Mouse (Mus musculus) forebrain, embryonic 14.5 days (tissue): ENCODE results near the gene Cramp1l. TPM values are rescaled to one million over a fixed set of nuclear protein-coding genes. Genes with fewer than 3 reads are reported as not detected.
"Not testable (repeated sequence)": the region's sequence is repeated elsewhere in the genome, so short reads cannot be mapped to it uniquely, and the experiment has no call there.

Experiments used
- ATAC-seq: fragments of 200-750 bp; cut with Nextera tagmentation; 2 replicates; pipeline ENCODE4 v1.8.0; 2017; ENCODE audit warnings: mild to moderate bottlenecking, moderate library complexity
- DNase-seq: peaks from one replicate; pipeline ENCODE4 v3.0.0-alpha.2; 2015; ENCODE audit warnings: low spot score
- H3K27ac ChIP-seq: fragments of 300-500 bp; sonication (generic); 2 replicates; pipeline ENCODE4 v1.5.1; 2014; ENCODE audit warnings: low read depth, mild to moderate bottlenecking, control low read depth, low read length, moderate library complexity
- H3K27me3 ChIP-seq: fragments of 300-500 bp; sonication (generic); replicated peaks from 2 replicates; pipeline ENCODE4 v1.6.1; 2014; ENCODE audit warnings: low read length, control low read depth, mixed read lengths; ENCODE audit not compliant: control insufficient read depth, insufficient read depth
- H3K36me3 ChIP-seq: fragments of 300-500 bp; sonication (generic); 2 replicates; pipeline ENCODE4 v1.6.1; 2014; ENCODE audit warnings: low read length, control low read depth; ENCODE audit not compliant: control insufficient read depth, insufficient read depth
- H3K4me1 ChIP-seq: fragments of 300-500 bp; sonication (generic); 2 replicates; pipeline ENCODE4 v1.6.1; 2014; ENCODE audit warnings: antibody characterized with exemption, low read length, control low read depth; ENCODE audit not compliant: control insufficient read depth, insufficient read depth
- H3K4me2 ChIP-seq: fragments of 300-500 bp; sonication (generic); 2 replicates; pipeline ENCODE4 v1.6.1; 2014; ENCODE audit warnings: mild to moderate bottlenecking, control low read depth, low read length
- H3K4me3 ChIP-seq: fragments of 300-500 bp; sonication (generic); 2 replicates; pipeline ENCODE4 v1.5.1; 2014; ENCODE audit warnings: low read depth, low read length, control low read depth
- H3K9ac ChIP-seq: fragments of 300-500 bp; sonication (generic); 2 replicates; pipeline ENCODE4 v1.6.1; 2014; ENCODE audit warnings: mild to moderate bottlenecking, low read length, control low read depth, moderate library complexity
- H3K9me3 ChIP-seq: fragments of 300-500 bp; sonication (generic); replicated peaks from 2 replicates; pipeline ENCODE4 v1.6.1; 2016; ENCODE audit warnings: low read length, control low read depth, mixed read lengths; ENCODE audit not compliant: control insufficient read depth
- WGBS: fragments of 180-500 bp; shearing (Covaris S2); extraction: QIAGEN DNeasy Blood & Tissue Kit; methylation state at CpG from one replicate; pipeline ENCODE4 v1.1.7; 2014; 5-methylcytosine and 5-hydroxymethylcytosine counted together
- polyA plus RNA-seq: library from polyadenylated mRNA; unstranded; fragments of >200 nt; fragmentation: Nextera tagmentation; extraction: Ambion mirVana; gene quantifications from 2 replicates; pipeline ENCODE4 v1.2.1, GENCODE M21; 2014

Gene Cramp1l
- polyA plus RNA-seq, 1 experiment from 2014 or later = 5.4 TPM

DNA sequence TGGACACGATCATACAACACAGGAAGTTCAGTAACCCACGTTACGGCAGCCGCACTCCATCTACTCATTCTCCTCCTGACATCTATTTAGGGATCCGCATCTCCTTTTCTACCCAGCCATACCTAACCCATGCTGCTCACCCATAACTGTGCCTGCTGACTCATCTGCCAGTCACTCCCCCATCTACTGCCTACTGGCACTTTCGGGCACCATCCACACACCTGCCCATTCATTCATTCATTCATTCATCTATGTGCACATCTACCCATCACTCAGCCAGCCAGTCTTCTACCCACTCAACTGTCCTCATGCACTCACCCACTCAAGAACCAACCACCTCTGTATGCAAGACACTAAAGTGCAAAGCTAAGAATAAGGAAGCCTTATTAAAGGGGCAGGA is 28.4 kb downstream of the Cramp1l start:
- Histone ChIP-seq H3K9ac (no peak overlapping the region), H3K4me2 (no peak overlapping the region), H3K27ac (no peak overlapping the region), H3K36me3 (peaks cover 92% of the 10 kb centered on the region), H3K4me1 (no peaks in the 10 kb centered on the region), H3K27me3 (no peaks in the 10 kb centered on the region), H3K4me3 (no peak overlapping the region), H3K9me3 (no peaks in the 10 kb centered on the region)
- DNase-seq = no peak
- no peak for ATAC-seq
- WGBS = 95% methylated on average over 6 of the region's 6 CpGs

GRCm38 (mm10) chr17:24960852-24961715 is 54.5 kb downstream of the Cramp1l start:
- 15% methylated on average over 21 of the region's 21 CpGs for WGBS
- DNase-seq = no peak
- H3K4me1 ChIP-seq = peaks cover 12% of the 10 kb centered on the region
- H3K4me2 ChIP-seq = peak overlapping the region; percentile 83
- ATAC-seq = no peak; the same call in 1 of the 2 replicates
- 0 out of 2 replicates have a peak overlapping the region, but pooled peaks have one; percentile 5 for H3K27ac ChIP-seq
- no peaks in the 10 kb centered on the region for H3K9me3 ChIP-seq
- H3K4me3 ChIP-seq = peak overlapping the region; percentile 84
- no peaks in the 10 kb centered on the region for H3K27me3 ChIP-seq
- H3K9ac ChIP-seq = peak overlapping the region; percentile 21
- H3K36me3 ChIP-seq = peaks cover 54% of the 10 kb centered on the region

DNA sequence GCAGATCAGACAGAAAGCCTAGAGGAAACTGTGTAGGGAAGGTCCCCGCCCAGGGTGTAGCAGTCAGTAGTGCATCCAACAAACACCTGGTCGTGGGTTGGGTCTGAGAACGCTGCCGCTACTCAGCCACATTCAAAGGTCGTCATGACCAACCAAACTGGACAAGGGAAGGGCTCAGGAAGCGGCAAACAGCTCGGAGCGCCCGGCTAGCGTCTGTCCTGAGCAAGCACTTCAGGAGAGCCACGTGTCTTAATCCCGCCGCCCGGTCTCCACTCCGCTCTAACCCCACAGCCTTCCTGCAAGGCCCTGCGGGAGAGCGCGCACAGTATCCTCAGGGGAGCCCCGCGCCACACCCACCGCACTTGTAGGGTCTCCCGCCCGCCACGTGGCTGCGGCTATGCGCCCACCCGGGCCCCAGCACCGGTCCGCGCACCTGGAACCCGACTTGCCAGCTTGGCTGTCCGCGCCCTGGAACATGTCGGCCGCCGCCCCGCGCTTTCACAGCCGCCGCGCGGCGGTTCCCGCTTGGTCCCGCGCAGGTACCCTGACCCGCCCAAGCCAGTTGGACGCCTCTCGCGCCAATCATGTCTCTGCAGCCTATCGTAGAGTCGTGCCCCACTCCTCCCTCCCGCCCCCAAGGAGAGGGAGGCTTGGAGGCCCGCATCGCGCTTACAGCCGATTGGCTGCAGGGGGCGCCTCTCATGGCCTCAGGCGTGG is 55.3 kb downstream of the Cramp1l start, which contains the start of gene Jpt2:
Jpt2 (minus strand) TSS at position 555 of the 717 bp plus-strand sequence.
- Histone ChIP-seq H3K27me3 (no peaks in the 10 kb centered on the region), H3K4me2 (peak within 1 kb of the TSS; percentile 83), H3K9me3 (no peaks in the 10 kb centered on the region), H3K4me3 (peak within 1 kb of the TSS; percentile 84), H3K36me3 (peaks cover 54% of the 10 kb centered on the region), H3K4me1 (peaks cover 12% of the 10 kb centered on the region), H3K27ac (peak within 1 kb of the TSS; percentile 78), H3K9ac (peak within 1 kb of the TSS; percentile 83)
- ATAC-seq (peak; percentile 100), DNase-seq (peak; percentile 99)
- under 1% methylated on average over 56 of the region's 59 CpGs for WGBS

GRCm38 (mm10) chr17:24959371-24959770 is 56.2 kb downstream of the Cramp1l start:
- Histone ChIP-seq H3K36me3 (peaks cover 54% of the 10 kb centered on the region), H3K27ac (no peak overlapping the region), H3K4me1 (peaks cover 12% of the 10 kb centered on the region), H3K9ac (peak overlapping the region; percentile 83), H3K4me3 (peak overlapping the region; percentile 84), H3K27me3 (no peaks in the 10 kb centered on the region), H3K4me2 (peak overlapping the region; percentile 83), H3K9me3 (no peaks in the 10 kb centered on the region)
- WGBS = 19% methylated on average over 8 of the region's 8 CpGs
- ATAC-seq (no peak), DNase-seq (no peak)

- 92% methylated on average over 2 of the region's 2 CpGs for WGBS
- H3K4me1 ChIP-seq = no peaks in the 10 kb centered on the region
- peaks cover 83% of the 10 kb centered on the region for H3K36me3 ChIP-seq
- no peak overlapping the region for H3K4me3 ChIP-seq
- H3K9me3 ChIP-seq = no peaks in the 10 kb centered on the region
- no peak overlapping the region for H3K27ac ChIP-seq
- no peak overlapping the region for H3K4me2 ChIP-seq
- no peak overlapping the region for H3K9ac ChIP-seq
- H3K27me3 ChIP-seq = no peaks in the 10 kb centered on the region
- no peak for ATAC-seq
- DNase-seq = no peak
Observed at GRCm38 (mm10) chr17:24953291-24953690, 62.3 kb downstream of the Cramp1l start.

- 84% methylated on average over 2 of the region's 2 CpGs for WGBS
- Histone ChIP-seq H3K4me1 (no peaks in the 10 kb centered on the region), H3K27me3 (no peaks in the 10 kb centered on the region), H3K36me3 (peaks cover 95% of the 10 kb centered on the region), H3K9me3 (no peaks in the 10 kb centered on the region), H3K27ac (no peak overlapping the region), H3K4me3 (no peak overlapping the region), H3K9ac (no peak overlapping the region), H3K4me2 (no peak overlapping the region)
- no peak for DNase-seq
- ATAC-seq = no peak
Observed at GRCm38 (mm10) chr17:24950671-24951070, 64.9 kb downstream of the Cramp1l start.

DNA sequence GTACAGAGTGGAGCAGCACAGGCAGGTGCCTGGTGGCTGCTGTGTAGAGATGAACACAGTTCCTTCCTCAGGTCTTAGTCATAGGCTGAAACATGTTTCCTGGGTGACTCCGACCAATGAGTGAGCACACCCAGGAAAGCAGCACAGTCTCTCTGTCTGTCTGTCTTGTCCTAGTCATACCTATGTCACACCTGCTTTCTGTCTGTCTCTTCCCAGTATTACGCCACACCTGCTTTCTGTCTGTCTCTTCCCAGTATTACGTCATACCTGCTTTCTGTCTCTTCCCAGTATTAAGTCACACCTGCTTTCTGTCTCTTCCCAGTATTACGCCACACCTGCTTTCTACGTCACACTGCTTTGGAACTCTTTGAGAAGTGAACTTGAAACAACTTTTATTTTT is 67.4 kb downstream of the Cramp1l start:
- Histone ChIP-seq H3K27me3 (no peaks in the 10 kb centered on the region), H3K36me3 (peaks cover 96% of the 10 kb centered on the region), H3K9me3 (no peaks in the 10 kb centered on the region), H3K4me1 (no peaks in the 10 kb centered on the region), H3K4me3 (no peak overlapping the region), H3K9ac (no peak overlapping the region), H3K4me2 (no peak overlapping the region), H3K27ac (no peak overlapping the region)
- 96% methylated on average over 5 of the region's 5 CpGs for WGBS
- DNase-seq (no peak), ATAC-seq (no peak)

DNA sequence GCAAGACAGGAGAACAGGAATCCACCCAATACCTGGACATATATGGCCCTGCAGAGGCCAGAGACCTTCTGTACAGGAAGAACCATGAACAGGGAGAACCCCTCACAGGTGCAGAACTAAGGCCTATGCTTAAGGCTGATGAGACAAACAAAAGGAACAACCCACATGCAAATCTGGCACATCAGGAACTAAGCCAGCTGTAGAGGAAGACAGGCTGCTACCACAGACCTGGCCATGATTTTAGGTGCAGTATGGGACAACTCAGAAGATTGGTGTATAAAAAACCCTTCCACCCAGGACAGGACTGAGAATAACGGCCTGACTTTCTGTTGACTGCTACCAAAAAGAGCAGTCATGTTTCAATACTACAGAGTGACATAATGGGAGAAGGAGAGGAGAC is 72.0 kb downstream of the Cramp1l start:
- not testable (repeated sequence) for DNase-seq, H3K27ac ChIP-seq
- H3K36me3 ChIP-seq = peaks cover 61% of the 10 kb centered on the region

More for the DNA sequence above, 72.0 kb downstream of the Cramp1l start:
- H3K9ac ChIP-seq, H3K4me2 ChIP-seq, H3K9me3 ChIP-seq, H3K4me3 ChIP-seq, H3K27me3 ChIP-seq, ATAC-seq, H3K4me1 ChIP-seq: not testable (repeated sequence)
- WGBS = 75% methylated on average over 1 of the region's 1 CpGs
